Mouse (Mus musculus) hindbrain, embryonic 14.5 days (tissue): ENCODE data around the gene Tor2a. TPM values are rescaled to one million over a fixed set of nuclear protein-coding genes. Genes with fewer than 3 reads are reported as not detected.

ENCODE experiments used
- microRNA counts: library from miRNA; unstranded; fragments of <30 nt; microRNA quantifications from one replicate; lab custom pipeline; 2016
- microRNA-seq: library from miRNA; unstranded; fragments of <30 nt; microRNA quantifications from one replicate; pipeline ENCODE4, GENCODE M21; 2016
- polyA plus RNA-seq: library from polyadenylated mRNA; unstranded; fragments of >200 nt; fragmentation: Nextera tagmentation; extraction: Ambion mirVana; gene quantifications from 2 replicates; pipeline ENCODE4 v1.2.1, GENCODE M21; 2014

The Tor2a gene
- polyA plus RNA-seq, 1 experiment from 2014 or later, result 53.1 TPM

MicroRNAs encoded within 50 kb of the gene (microRNA counts, 519-probe panel; counts per million panel counts)
- not detected for microRNA mmu-miR-2861 (lab: Ali Mortazavi, UCI)

Small RNA genes within 50 kb of the gene (microRNA-seq; reads per million reads assigned to microRNA genes)
- gene Mir2861 (not detected), gene Mir3960 (not detected)

Other genes starting within 250 kb of the Tor2a start
- 7.8 and 8.3 TPM in 2 replicates for gene Fam102a, start 221.9 kb upstream of the Tor2a start, polyA plus RNA-seq
- gene Dpm2, start 186.4 kb upstream of the Tor2a start, polyA plus RNA-seq, result 132 and 141 TPM in 2 replicates
- gene Pip5kl1, start 182.4 kb upstream of the Tor2a start, polyA plus RNA-seq, result 11.6 and 12.6 TPM in 2 replicates
- gene 9430097D07Rik, start 181.6 kb upstream of the Tor2a start, polyA plus RNA-seq, result 0.48 and 0.81 TPM in 2 replicates
- 32.3 and 36.8 TPM in 2 replicates for gene St6galnac4, start 170.1 kb upstream of the Tor2a start, polyA plus RNA-seq
- gene St6galnac6, start 157.5 kb upstream of the Tor2a start, polyA plus RNA-seq, result 8.5 and 9.3 TPM in 2 replicates
- 78.1 and 82.0 TPM in 2 replicates for gene Ak1, start 135.5 kb upstream of the Tor2a start, polyA plus RNA-seq
- gene Eng, start 110.6 kb upstream of the Tor2a start, polyA plus RNA-seq, result 28.1 and 30.5 TPM in 2 replicates
- 14.8 and 16.3 TPM in 2 replicates for gene Fpgs, start 53.1 kb upstream of the Tor2a start, polyA plus RNA-seq
- gene Cdk9, start 44.2 kb upstream of the Tor2a start, polyA plus RNA-seq, result 59.7 and 61.6 TPM in 2 replicates
- gene Sh2d3c, start 36.2 kb upstream of the Tor2a start, polyA plus RNA-seq, result 43.5 and 47.9 TPM in 2 replicates
- 3.8 and 4.5 TPM in 2 replicates for gene 6330409D20Rik, start 16.2 kb upstream of the Tor2a start, polyA plus RNA-seq
- 0.52 and 0.74 TPM in 2 replicates for gene Ttc16, start 18.4 kb downstream of the Tor2a start, polyA plus RNA-seq
- gene Ptrh1, start 18.6 kb downstream of the Tor2a start, polyA plus RNA-seq, result 4.3 and 5.1 TPM in 2 replicates
- 0.42 and 1.2 TPM in 2 replicates for gene Cfap157, start 27.2 kb downstream of the Tor2a start, polyA plus RNA-seq
- 275 and 317 TPM in 2 replicates for gene Stxbp1, start 90.0 kb downstream of the Tor2a start, polyA plus RNA-seq
- 16.8 and 19.4 TPM in 2 replicates for gene Fam129b, start 118.9 kb downstream of the Tor2a start, polyA plus RNA-seq
- gene Rpl12, start 204.3 kb downstream of the Tor2a start, polyA plus RNA-seq, result 106 and 113 TPM in 2 replicates
- gene Lrsam1, start 204.4 kb downstream of the Tor2a start, polyA plus RNA-seq, result 20.2 and 22.4 TPM in 2 replicates
- gene Slc2a8, start 224.8 kb downstream of the Tor2a start, polyA plus RNA-seq, result 16.3 and 17.4 TPM in 2 replicates